Mouse (Mus musculus) telencephalon, adult 2 months (tissue): ENCODE measurements around the gene Srcin1.

Experiments
- DNase-seq: peaks from one replicate; pipeline ENCODE4 v3.0.0-alpha.2; 2011; ENCODE audit warnings: low read depth, low spot score

The Srcin1 gene

DNA sequence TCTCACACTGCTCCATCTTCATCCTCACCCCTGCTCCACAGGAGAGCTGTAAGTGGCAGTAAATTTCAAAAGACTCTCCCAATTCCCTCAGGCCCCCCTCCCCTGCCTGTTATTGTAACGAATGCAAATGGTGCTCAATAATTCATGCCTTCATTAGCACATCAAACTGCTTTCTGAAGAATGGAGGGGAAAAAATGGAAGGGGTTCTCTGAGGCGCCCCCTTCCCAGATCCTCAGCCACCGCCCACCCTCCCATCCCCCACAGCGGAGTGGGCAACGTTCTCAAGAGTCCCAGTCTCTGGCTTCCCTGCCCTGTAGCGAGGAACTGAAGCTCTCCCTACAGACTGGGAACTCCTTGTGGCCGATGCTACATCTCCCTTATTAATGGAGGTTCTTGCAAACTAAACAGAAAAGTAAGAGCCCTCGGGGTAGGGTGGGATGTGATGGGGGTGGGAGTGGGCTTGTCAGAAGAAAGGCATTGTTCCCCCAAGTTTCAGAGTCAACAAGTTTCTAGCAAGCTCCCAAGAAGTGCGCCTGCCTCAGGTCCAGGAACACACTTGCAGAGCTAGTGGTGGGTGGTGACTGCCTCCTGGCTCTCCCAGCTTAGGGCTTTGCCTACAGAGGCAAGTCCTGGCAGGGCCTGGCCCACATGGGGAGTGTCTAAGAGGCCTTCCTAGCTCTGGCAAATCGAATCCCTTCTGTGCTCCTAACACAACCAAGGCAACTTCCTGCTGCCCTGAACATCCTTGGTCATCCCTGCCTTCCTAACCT, 3.3 kb upstream of the Srcin1 start:
- DNase-seq: no peak

DNA sequence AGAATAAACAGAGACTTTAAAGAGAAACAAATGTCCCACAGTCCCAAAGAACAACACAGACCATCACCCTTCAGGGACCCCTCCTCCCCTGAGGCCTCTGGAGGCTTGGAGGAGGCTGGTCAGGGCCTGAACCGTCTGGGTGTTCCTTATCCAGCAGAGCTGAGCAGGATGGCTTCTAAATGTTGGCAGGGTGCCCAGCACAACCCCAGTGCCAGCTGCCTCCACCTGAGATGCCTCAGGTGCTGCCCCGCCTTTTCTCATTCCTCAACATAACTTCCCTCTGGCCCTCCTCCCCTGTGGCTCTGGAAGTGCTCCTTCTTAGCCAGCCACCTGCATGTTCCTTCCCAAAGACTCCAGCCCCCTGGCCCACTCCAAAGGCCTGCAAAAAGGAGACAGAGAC, 2.3 kb upstream of the Srcin1 start:
- no peak for DNase-seq

DNA sequence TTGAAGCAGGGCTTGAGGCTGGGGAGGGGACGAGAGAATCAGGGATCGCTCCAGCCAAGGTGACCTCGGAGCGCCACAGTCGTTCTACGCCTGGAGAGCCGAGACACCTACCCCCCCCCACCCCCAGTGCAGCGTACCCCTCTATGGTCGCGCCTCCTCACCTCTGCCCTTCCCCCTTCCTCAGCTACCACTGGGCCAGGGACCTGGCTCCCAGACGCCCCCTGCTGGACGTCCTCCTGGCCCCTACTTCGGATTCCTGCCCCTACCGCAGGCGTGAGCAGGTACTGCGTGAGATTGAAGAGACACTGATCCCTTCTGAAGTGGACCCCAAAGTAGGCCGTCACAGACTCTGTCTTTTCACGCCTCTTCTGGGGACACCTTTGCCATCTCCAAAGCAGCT, 348 bp downstream of the Srcin1 start:
- no peak for DNase-seq

GRCm38 (mm10) chr11:97575075-97575474, 911 bp downstream of the Srcin1 start:
- DNase-seq: peak; percentile 63

DNA sequence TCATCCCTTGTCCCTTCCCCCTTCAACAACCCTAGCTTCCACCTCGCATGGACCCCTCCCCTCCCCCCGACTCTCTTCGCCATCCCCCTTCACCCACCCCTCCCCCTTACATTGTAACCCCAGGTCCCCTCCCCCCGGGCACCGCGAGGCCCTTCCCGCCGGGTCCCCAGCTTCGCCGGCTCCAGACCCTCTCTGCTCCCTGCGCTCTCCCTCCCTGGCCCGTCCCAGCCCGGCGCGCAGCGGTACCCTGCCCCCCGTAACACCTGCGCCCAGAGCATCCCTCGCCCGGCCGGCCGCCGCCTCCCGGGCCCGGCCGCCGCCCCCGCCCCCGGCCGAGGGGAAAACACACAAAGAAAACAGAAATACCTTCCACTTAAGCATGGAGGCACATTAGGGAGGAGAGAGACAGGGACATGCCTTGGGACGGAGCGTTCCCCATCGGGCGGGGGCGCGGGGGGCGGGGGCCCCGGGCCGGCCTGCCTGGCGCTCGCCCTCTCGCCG, 1.4 kb downstream of the Srcin1 start:
- DNase-seq: no peak

GRCm38 (mm10) chr11:97573891-97574550, 2.0 kb downstream of the Srcin1 start:
- DNase-seq: peak; percentile 95

DNA sequence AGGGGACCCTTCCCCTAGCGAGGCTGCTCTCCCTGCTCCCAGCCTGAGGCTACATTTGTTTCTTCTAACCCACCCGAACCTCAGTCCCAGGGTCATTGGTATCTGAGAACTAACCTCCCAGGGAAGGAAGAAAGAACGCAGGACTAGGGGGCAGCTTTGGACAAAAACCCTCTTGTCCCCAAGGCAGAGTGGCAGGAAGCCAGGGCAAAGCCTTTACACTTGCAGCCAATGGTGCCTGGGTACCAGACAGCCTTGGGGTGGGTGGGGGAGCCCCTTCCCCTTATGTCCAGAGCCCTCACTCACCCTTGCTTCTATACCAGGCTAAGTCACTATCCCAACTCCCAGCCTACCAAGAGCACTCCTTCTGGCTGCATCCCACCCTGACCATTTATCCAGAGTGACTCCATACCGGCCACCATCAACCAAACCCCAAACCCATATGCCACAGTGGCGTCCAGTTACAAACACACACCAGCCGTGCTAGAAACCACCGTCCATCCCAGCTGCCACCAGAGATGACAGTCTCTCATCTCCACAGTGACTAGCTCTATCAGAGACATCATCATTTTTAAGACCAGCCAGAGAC, 3.0 kb downstream of the Srcin1 start:
- no peak for DNase-seq

DNA sequence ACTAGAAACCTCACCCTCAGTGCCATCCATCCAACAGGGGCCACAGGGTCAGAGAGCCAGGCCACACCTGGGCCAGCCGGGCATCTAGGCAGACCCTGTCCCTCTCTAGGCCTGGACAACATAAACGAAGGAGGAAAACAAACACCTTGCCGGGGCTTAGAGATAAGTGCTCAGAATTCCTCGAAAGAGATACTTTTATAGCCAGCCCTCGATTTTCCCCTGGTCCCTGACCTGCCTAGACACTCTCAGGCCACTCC, 4.0 kb downstream of the Srcin1 start:
- no peak for DNase-seq

DNA sequence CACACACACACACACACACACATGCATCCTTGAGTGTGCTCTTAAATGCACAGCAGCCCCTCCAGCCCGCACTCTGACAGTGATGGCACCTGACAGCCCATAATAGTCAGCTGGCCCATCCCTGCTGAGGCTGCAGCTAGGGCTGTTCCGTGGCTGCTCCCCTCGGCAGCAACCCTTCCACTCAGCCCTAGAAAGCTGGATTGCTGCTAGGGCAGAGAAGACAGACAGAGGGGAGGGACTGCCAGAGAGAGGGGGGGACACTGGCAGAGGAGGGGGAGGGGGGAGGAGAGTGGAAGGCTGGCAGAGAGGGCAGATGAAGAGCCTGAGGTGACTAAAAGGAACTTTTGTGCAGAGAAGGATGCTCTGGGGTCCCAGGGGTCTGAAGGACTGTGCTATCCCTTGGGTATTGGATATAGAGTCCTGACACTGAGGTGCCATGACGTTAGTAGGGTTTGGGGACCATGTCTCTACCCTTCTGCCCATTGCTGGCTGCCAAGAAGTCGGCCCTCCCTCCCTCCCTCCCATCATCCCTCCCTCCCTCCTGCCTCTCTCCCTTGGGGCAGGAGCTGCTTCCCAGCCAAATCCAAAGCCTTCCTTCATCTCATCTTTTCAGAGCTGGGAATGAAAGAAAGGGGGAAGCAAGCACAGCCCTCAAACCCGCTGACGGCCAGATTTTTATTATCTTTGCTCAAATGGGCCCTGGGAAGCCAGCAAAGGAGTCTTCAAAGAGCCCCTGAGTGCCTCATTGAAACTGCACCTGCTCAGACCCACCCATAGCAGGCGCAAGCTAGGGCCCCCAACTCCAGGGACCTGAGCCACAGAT, 4.5 kb downstream of the Srcin1 start:
- no peak for DNase-seq

DNA sequence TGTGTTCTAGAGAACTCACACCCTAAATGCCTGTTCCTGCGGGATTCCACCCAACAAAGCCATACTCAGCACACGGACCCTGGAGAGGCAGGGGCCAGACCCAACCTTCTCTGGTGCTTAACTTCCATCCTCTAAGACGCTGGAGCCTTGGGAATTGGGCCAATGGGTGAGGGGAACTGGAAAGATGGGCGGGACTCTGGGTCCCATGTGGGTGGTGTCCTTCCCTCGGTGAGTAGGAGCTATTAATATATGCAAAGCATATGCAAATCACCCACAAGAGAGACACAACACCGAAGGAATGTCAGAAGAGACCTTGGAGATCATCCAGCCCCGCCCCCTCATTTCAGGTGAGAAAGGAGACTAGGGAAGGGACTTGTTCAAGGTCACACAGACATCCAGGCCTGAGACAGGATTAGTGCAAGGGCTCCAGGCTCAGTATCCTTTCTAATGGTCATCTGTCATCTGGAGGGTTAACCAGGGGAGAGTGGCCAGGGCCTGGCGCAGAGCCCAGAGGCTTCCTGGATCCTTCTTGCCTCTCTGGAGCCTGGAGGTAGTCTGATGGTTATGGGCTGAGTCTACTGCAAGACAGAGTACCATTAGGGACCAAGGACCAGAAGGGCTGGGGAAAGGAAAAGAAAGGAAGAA, 5.4 kb downstream of the Srcin1 start:
- no peak for DNase-seq

DNA sequence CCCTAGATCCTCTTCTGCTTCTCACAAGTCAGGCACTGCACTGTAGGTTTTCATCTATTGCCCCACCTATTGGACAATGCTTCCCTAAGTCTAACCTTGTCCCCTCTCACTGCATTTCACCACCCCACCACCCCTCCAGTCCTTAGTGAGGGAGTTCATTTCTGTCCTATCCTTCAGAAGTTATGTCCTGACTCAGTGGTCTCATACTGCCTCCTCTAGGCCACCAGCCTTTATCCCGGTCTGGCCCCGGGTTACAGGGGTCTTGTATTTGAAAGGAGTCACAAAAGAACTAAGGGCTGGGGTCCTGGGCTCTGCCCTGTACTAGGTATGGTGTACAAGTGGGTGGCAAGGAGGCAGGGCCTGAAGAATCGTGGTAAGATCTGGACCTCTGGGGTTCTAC, 6.2 kb downstream of the Srcin1 start:
- no peak for DNase-seq

GRCm38 (mm10) chr11:97569301-97569724, 6.7 kb downstream of the Srcin1 start:
- peak; percentile 55 for DNase-seq

GRCm38 (mm10) chr11:97568729-97569128, 7.3 kb downstream of the Srcin1 start:
- DNase-seq: peak; percentile 78

- DNase-seq: no peak
These were observed 8.5 kb downstream of the Srcin1 start for GRCm38 (mm10) chr11:97567480-97567879.

DNA sequence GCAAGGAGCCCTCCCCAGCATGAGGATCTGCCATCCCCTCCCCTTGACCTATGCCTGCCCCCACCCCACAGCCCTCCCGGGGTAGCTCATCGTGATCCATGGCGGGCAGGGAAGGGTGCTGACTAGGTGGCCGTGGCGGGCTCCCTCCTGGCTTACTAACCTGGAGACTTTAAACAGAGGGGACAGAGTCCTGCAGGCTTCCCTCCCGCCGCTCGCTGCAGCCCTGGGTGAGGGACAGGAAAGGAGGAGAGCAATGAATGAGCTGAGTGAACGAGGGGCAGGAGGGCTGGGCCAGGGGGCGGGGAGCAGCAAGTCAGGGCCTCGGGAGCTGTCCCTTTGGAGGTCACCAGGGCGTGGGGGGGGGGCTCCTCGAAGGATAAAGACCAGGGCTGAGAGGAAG, 9.4 kb downstream of the Srcin1 start:
- no peak for DNase-seq

DNA sequence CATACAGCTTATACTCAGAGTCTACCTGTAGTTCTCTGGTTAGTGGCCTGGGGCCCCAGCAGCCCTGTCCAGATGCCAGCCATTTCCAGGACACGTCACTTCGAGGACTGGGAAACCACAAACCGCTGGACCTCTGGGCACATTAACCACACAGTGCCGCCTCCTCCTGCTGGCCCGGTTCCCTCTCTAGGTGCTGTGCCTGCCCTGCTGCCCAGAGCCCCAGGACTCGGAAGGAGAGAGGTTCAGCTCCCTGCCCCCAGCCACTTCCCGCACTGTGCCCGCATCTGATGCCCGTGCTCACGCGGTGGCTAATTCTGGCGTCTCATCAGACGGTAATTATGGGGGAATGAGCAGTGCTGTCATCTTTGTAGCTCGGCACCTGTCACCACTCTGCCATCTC, 12.3 kb downstream of the Srcin1 start:
- no peak for DNase-seq

DNA sequence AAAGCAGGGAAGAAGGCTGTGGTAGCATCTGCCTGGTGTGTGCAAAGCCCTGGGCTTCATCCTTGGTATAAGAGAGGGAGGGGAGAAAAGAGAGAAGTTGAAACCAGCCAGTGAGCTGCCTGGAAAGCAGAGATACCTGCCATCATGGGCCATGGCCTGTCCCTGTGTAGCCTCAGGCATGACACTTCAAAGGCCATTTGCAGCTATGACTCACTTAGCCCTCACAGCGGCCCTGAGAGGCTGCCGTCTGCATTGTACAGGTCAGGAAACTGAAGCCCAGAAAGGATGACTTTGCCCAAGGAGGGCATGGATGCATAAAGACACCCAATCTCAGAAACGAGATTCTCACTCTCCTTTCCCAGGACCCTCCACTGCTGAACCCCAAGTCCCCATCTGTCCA, 13.4 kb downstream of the Srcin1 start:
- DNase-seq: no peak

GRCm38 (mm10) chr11:97560210-97560963, 15.6 kb downstream of the Srcin1 start:
- DNase-seq: no peak

GRCm38 (mm10) chr11:97559549-97559948, 16.4 kb downstream of the Srcin1 start:
- no peak for DNase-seq

GRCm38 (mm10) chr11:97557885-97558284, 18.1 kb downstream of the Srcin1 start:
- no peak for DNase-seq
